Mouse (Mus musculus): ENCODE results near the gene Fgfr2. TPM values are rescaled to one million over a fixed set of nuclear protein-coding genes. Genes with fewer than 3 reads are reported as not detected.

Gene Fgfr2
- polyA plus RNA-seq, 1 experiment from 2014 or later = 24.9 TPM

DNA sequence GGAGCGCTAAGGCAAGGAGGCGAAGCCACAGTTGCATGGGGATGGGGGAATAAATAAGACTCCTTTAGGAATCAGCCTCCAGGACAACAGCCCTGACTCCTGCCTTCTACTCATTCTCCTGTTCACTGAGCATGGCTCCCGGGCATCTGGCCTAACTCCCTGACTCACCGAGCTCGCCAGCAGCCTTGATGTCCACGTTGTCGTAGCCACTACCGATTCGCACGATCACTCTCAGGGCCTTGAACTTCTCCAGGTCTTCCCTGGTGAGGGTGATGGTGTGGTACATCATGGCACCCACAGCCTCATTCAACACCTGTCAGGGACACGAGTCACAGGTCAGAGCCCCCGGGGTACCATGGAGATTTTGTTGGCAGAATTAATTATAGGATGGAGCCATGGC is 124.5 kb downstream of the Fgfr2 start:
- no peak overlapping the region for H3K4me3 ChIP-seq (ENCODE audit: low read depth, low read length)
- H3K9me3 ChIP-seq (replicated peaks; ENCODE audit: control insufficient read depth, low read length) = no peaks in the 10 kb centered on the region
- peaks cover under 1% of the 10 kb centered on the region for H3K4me1 ChIP-seq (ENCODE audit: control insufficient read depth, insufficient read depth, low read length)
- no peak overlapping the region for H3K4me2 ChIP-seq
- peaks cover 22% of the 10 kb centered on the region for H3K36me3 ChIP-seq (ENCODE audit: control insufficient read depth, insufficient read depth, low read length)
- no peak overlapping the region for H3K9ac ChIP-seq (ENCODE audit: low read depth, low read length)
- H3K27ac ChIP-seq (ENCODE audit: low read depth, low read length) = no peak overlapping the region
- WGBS (ENCODE audit: insufficient replicate concordance) = 92% methylated on average over 12 of the region's 12 CpGs
- no peak for ATAC-seq (replicated peaks; ENCODE audit: insufficient number of reproducible peaks, low FRiP score, low TSS enrichment)
- H3K27me3 ChIP-seq (ENCODE audit: control insufficient read depth, insufficient read depth, low read length) = no peaks in the 10 kb centered on the region

DNA sequence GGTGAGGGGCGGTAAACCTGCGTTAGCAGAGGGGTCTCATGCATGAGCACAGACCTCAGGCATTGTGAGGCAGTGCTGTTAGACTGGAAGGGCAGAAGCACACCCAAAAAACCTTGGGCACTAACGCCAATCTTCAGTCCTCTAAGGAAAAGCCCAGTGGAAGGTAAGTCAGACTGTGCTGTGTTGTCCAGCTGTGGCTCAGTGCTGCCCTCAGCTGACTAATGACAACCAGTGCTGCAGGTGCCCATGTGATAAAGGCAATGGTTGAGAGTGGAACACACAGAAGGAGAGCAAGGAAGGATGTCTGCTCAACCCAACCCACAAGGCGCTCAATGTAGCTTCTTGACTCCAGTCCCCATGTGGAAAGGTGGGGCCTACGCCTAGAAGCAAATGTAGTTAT is 126.8 kb downstream of the Fgfr2 start:
- no peaks in the 10 kb centered on the region for H3K4me1 ChIP-seq (ENCODE audit: control insufficient read depth, insufficient read depth, low read length)
- no peak overlapping the region for H3K4me3 ChIP-seq (ENCODE audit: low read depth, low read length)
- no peak for ATAC-seq (replicated peaks; ENCODE audit: insufficient number of reproducible peaks, low FRiP score, low TSS enrichment)
- H3K4me2 ChIP-seq = no peak overlapping the region
- no peaks in the 10 kb centered on the region for H3K27me3 ChIP-seq (ENCODE audit: control insufficient read depth, insufficient read depth, low read length)
- H3K9me3 ChIP-seq (replicated peaks; ENCODE audit: control insufficient read depth, low read length) = no peaks in the 10 kb centered on the region
- no peak overlapping the region for H3K27ac ChIP-seq (ENCODE audit: low read depth, low read length)
- 92% methylated on average over 5 of the region's 5 CpGs for WGBS (ENCODE audit: insufficient replicate concordance)
- peaks cover 28% of the 10 kb centered on the region for H3K36me3 ChIP-seq (ENCODE audit: control insufficient read depth, insufficient read depth, low read length)
- no peak overlapping the region for H3K9ac ChIP-seq (ENCODE audit: low read depth, low read length)

- Histone ChIP-seq H3K36me3 (ENCODE audit: control insufficient read depth, insufficient read depth, low read length) (peaks cover 34% of the 10 kb centered on the region), H3K4me3 (ENCODE audit: low read depth, low read length) (no peak overlapping the region), H3K9ac (ENCODE audit: low read depth, low read length) (no peak overlapping the region), H3K9me3 (replicated peaks; ENCODE audit: control insufficient read depth, low read length) (no peaks in the 10 kb centered on the region), H3K4me2 (no peak overlapping the region), H3K4me1 (ENCODE audit: control insufficient read depth, insufficient read depth, low read length) (no peaks in the 10 kb centered on the region), H3K27me3 (ENCODE audit: control insufficient read depth, insufficient read depth, low read length) (no peaks in the 10 kb centered on the region), H3K27ac (ENCODE audit: low read depth, low read length) (no peak overlapping the region)
- 74% methylated on average over 6 of the region's 6 CpGs for WGBS (ENCODE audit: insufficient replicate concordance)
- no peak for ATAC-seq (replicated peaks; ENCODE audit: insufficient number of reproducible peaks, low FRiP score, low TSS enrichment)
Measured at GRCm38 (mm10) chr7:132994628-132995191, 128.4 kb downstream of the Fgfr2 start.

- Histone ChIP-seq H3K9me3 (replicated peaks; ENCODE audit: control insufficient read depth, low read length) (no peaks in the 10 kb centered on the region), H3K27me3 (ENCODE audit: control insufficient read depth, insufficient read depth, low read length) (no peaks in the 10 kb centered on the region), H3K4me2 (no peak overlapping the region), H3K36me3 (ENCODE audit: control insufficient read depth, insufficient read depth, low read length) (peaks cover 34% of the 10 kb centered on the region), H3K27ac (ENCODE audit: low read depth, low read length) (no peak overlapping the region), H3K4me3 (ENCODE audit: low read depth, low read length) (no peak overlapping the region), H3K4me1 (ENCODE audit: control insufficient read depth, insufficient read depth, low read length) (no peaks in the 10 kb centered on the region), H3K9ac (ENCODE audit: low read depth, low read length) (no peak overlapping the region)
- ATAC-seq (replicated peaks; ENCODE audit: insufficient number of reproducible peaks, low FRiP score, low TSS enrichment) = no peak
- 80% methylated on average over 8 of the region's 8 CpGs for WGBS (ENCODE audit: insufficient replicate concordance)
Measured at GRCm38 (mm10) chr7:132994120-132994519, 129.0 kb downstream of the Fgfr2 start.

DNA sequence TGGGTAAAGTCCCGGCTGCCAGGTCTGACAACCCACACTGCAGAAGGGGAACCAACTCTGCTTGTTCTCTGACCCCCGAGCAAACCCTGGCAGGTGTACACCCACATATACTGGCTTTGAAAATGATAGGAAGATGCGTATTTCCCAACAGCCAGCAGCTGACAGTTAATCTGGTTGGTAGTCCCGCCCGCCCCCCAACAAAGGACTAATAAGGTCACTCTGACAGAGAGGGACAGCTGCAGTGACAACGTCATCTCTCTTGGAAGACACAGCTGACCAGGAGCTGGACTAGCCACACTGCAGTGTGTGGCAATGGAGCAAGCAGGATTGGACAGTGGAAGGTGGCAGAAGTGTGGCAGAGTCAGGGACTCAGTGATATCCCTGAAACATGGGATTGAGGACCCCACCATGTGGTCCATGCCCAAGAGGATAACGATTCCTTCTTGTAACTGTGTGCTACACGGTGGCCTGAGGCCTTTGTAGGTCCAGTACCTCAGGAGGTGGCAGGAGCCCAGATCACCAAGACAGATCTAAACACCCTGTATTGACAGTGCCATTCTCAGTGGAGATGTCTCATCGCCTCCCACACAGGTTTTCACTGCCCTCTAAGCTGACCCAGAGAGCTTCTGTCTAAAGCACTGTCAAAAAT is 130.1 kb downstream of the Fgfr2 start:
- Histone ChIP-seq H3K36me3 (ENCODE audit: control insufficient read depth, insufficient read depth, low read length) (peaks cover 35% of the 10 kb centered on the region), H3K9ac (ENCODE audit: low read depth, low read length) (no peak overlapping the region), H3K27ac (ENCODE audit: low read depth, low read length) (no peak overlapping the region), H3K4me2 (no peak overlapping the region), H3K4me3 (ENCODE audit: low read depth, low read length) (no peak overlapping the region), H3K27me3 (ENCODE audit: control insufficient read depth, insufficient read depth, low read length) (no peaks in the 10 kb centered on the region), H3K4me1 (ENCODE audit: control insufficient read depth, insufficient read depth, low read length) (no peaks in the 10 kb centered on the region), H3K9me3 (replicated peaks; ENCODE audit: control insufficient read depth, low read length) (no peaks in the 10 kb centered on the region)
- ATAC-seq (replicated peaks; ENCODE audit: insufficient number of reproducible peaks, low FRiP score, low TSS enrichment) = no peak
- 85% methylated on average over 9 of the region's 9 CpGs for WGBS (ENCODE audit: insufficient replicate concordance)

GRCm38 (mm10) chr7:132991240-132991900 is 131.8 kb downstream of the Fgfr2 start:
- Histone ChIP-seq H3K9me3 (replicated peaks; ENCODE audit: control insufficient read depth, low read length) (no peaks in the 10 kb centered on the region), H3K36me3 (ENCODE audit: control insufficient read depth, insufficient read depth, low read length) (peaks cover 29% of the 10 kb centered on the region), H3K9ac (ENCODE audit: low read depth, low read length) (no peak overlapping the region), H3K4me2 (no peak overlapping the region), H3K4me3 (ENCODE audit: low read depth, low read length) (no peak overlapping the region), H3K27ac (ENCODE audit: low read depth, low read length) (no peak overlapping the region), H3K27me3 (ENCODE audit: control insufficient read depth, insufficient read depth, low read length) (no peaks in the 10 kb centered on the region), H3K4me1 (ENCODE audit: control insufficient read depth, insufficient read depth, low read length) (no peaks in the 10 kb centered on the region)
- 85% methylated on average over 14 of the region's 14 CpGs for WGBS (ENCODE audit: insufficient replicate concordance)
- no peak for ATAC-seq (replicated peaks; ENCODE audit: insufficient number of reproducible peaks, low FRiP score, low TSS enrichment)

GRCm38 (mm10) chr7:132989839-132990238 is 133.3 kb downstream of the Fgfr2 start:
- H3K36me3 ChIP-seq (ENCODE audit: control insufficient read depth, insufficient read depth, low read length) = peaks cover 31% of the 10 kb centered on the region
- H3K4me3 ChIP-seq (ENCODE audit: low read depth, low read length) = no peak overlapping the region
- no peaks in the 10 kb centered on the region for H3K4me1 ChIP-seq (ENCODE audit: control insufficient read depth, insufficient read depth, low read length)
- no peak for ATAC-seq (replicated peaks; ENCODE audit: insufficient number of reproducible peaks, low FRiP score, low TSS enrichment)
- no peak overlapping the region for H3K4me2 ChIP-seq
- WGBS (ENCODE audit: insufficient replicate concordance) = 87% methylated on average over 5 of the region's 5 CpGs
- H3K27me3 ChIP-seq (ENCODE audit: control insufficient read depth, insufficient read depth, low read length) = no peaks in the 10 kb centered on the region
- H3K9me3 ChIP-seq (replicated peaks; ENCODE audit: control insufficient read depth, low read length) = no peaks in the 10 kb centered on the region
- H3K27ac ChIP-seq (ENCODE audit: low read depth, low read length) = no peak overlapping the region
- no peak overlapping the region for H3K9ac ChIP-seq (ENCODE audit: low read depth, low read length)

GRCm38 (mm10) chr7:132982639-132983038 is 140.5 kb downstream of the Fgfr2 start:
- Histone ChIP-seq H3K4me3 (ENCODE audit: low read depth, low read length) (no peak overlapping the region), H3K27me3 (ENCODE audit: control insufficient read depth, insufficient read depth, low read length) (no peaks in the 10 kb centered on the region), H3K4me1 (ENCODE audit: control insufficient read depth, insufficient read depth, low read length) (no peaks in the 10 kb centered on the region; the same call in 1 of the 2 replicates), H3K4me2 (no peak overlapping the region), H3K27ac (ENCODE audit: low read depth, low read length) (peak overlapping the region; percentile 10; the same call in 1 of the 2 replicates), H3K36me3 (ENCODE audit: control insufficient read depth, insufficient read depth, low read length) (peaks cover 20% of the 10 kb centered on the region), H3K9me3 (replicated peaks; ENCODE audit: control insufficient read depth, low read length) (no peaks in the 10 kb centered on the region), H3K9ac (ENCODE audit: low read depth, low read length) (no peak overlapping the region)
- 59% methylated on average over 3 of the region's 3 CpGs for WGBS (ENCODE audit: insufficient replicate concordance)
- ATAC-seq (replicated peaks; ENCODE audit: insufficient number of reproducible peaks, low FRiP score, low TSS enrichment) = no peak

Data from heart, embryonic 11.5 days (tissue).